Mouse (Mus musculus): ENCODE measurements around the gene Cyb561d2.
"Not testable (repeated sequence)": the region's sequence is repeated elsewhere in the genome, so short reads cannot be mapped to it uniquely, and the experiment has no call there.

Cyb561d2 gene

GRCm38 (mm10) chr9:107541474-107542351 lies at the start of gene Cyb561d2, which contains the start of gene Nprl2:
Cyb561d2 (minus strand) TSS chr9:107542193.
Nprl2 (plus strand) TSS chr9:107542226.
- DNase-seq (ENCODE audit: low read depth, low spot score) = peak; percentile 87

GRCm38 (mm10) chr9:107590773-107591060 lies 48.7 kb upstream of the Cyb561d2 start:
- no peak for DNase-seq (ENCODE audit: low read depth, low spot score)

GRCm38 (mm10) chr9:107590058-107590772 lies 48.2 kb upstream of the Cyb561d2 start:
- no peak for DNase-seq (ENCODE audit: low read depth, low spot score)

- DNase-seq (ENCODE audit: low read depth, low spot score) = no peak
Observed at GRCm38 (mm10) chr9:107587833-107588639, 46.0 kb upstream of the Cyb561d2 start.

DNA sequence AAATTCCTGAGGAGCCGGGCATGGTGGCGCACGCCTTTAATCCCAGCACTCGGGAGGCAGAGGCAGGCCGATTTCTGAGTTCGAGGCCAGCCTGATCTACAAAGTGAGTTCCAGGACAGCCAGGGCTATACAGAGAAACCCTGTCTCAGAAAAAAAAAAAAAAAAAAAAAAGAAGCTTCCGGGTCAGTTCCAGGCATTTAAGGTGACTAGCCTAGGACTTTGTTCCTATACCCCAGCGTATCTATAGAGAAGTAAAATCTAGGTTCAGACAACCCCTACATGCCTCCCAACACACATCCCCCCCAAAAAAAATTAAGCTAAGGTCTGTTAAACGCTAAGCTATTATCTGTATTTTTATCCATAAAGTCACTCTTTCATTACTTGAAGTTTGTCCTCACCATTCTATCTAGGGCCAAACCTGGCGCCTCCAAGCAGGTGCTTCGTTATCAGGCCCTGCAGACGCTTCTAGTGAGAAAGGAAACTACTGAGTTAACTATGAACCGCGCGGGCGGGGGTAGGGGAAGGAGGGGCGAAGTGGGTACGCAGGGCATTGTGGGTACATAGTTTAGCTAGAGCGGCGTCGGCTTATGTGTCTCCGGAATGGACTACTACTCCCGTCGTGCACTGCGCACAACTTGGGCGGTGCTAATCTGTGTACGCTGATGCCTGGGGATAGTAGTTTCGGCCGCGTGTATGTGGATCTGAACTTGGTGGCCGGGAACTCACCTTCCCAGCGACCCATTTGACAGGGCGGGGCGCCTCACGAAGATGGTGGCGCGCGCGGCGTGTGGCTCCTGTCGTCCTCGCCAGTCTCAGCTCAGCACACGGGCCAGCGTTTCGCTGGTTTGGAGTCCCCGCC lies 45.2 kb upstream of the Cyb561d2 start, which contains the start of gene Ifrd2:
Ifrd2 (plus strand) TSS at position 669 of the 859 bp plus-strand sequence.
- DNase-seq (ENCODE audit: low read depth, low spot score) = peak; percentile 98

- DNase-seq (ENCODE audit: low read depth, low spot score) = no peak
Observed at GRCm38 (mm10) chr9:107586504-107586903, 44.5 kb upstream of the Cyb561d2 start.

DNA sequence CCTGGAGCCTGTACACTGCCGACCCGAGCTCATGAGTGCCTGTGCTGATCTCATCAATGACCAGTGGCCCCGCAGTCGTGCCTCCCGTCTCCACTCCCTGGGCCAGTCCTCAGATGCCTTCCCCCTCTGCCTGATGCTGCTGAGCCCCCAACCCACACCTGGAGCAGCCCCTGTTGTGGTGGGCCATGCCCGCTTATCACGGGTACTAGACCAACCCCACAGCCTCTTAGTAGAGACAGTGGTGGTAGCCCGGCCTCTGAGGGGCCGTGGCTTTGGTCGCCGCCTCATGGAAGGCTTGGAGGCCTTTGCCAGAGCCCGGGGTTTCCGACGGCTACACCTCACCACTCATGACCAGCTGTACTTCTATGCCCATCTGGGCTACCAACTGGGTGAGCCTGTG lies 41.2 kb upstream of the Cyb561d2 start:
- DNase-seq (ENCODE audit: low read depth, low spot score) = no peak

- no peak for DNase-seq (ENCODE audit: low read depth, low spot score)
Observed at GRCm38 (mm10) chr9:107582509-107583062, 40.6 kb upstream of the Cyb561d2 start.

DNA sequence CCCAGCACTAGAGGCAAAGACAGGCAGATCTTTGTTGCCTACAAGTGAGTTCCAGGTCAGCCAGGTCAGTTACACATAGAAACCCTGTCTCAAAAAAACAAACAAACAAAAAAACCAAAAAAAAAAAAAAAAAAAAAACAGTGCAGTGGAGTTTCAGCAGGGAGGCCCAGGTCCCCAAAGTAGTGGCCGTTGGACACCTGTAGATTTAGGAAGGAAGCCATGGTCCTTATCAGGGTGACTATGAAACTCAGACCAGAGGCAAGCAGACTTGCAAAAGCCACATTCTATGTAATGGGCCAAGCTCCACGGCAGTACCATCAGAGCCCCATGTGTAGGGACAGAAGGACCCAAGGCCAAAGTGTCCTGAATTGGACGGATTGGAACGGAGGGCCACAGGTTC lies 39.6 kb upstream of the Cyb561d2 start:
- DNase-seq (ENCODE audit: low read depth, low spot score) = no peak

DNA sequence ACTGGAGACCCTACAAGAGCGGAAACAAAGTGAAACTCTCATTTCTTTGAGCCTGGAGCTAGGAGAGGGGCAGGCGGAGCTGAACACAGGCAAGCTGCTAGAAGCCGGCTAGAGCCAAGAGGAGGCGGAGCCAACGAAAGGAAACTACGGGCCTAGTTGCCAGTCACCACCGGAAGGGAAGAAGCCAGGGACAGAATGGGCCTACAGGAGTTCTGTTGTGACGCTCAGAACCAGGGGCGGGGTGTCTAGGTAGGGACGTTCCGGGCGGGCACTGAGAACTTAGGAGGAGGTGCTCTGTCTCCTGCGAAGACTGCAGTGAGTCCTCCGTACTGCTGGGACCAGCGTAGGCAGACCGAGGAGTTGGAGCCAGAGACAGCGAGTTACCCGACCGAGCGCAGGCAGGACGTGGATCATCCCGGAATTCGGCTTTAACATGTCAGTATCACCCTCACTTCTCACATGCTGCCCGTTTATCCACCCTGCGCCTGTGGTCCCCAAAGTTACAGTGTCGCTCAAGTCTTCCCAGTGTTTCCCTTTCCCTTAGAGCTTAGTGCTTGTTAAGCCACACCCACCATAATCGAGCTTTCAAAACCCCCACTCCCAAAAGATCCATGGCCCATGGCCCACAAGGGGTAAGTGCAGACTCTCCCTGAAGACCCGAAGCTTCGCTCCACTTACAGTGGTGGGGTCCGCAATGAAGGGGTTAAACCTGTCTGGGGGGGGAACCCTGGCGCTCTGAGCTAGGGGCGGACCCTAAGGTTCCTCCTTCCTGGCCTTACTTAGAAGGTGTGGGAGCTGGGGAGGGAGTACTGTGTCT lies 38.7 kb upstream of the Cyb561d2 start, which contains the start of gene Hyal3:
Hyal3 (plus strand) TSS at position 318 of the 817 bp plus-strand sequence.
- DNase-seq (ENCODE audit: low read depth, low spot score) = no peak

- DNase-seq (ENCODE audit: low read depth, low spot score) = no peak
Observed at GRCm38 (mm10) chr9:107579023-107579900, 37.3 kb upstream of the Cyb561d2 start.

DNA sequence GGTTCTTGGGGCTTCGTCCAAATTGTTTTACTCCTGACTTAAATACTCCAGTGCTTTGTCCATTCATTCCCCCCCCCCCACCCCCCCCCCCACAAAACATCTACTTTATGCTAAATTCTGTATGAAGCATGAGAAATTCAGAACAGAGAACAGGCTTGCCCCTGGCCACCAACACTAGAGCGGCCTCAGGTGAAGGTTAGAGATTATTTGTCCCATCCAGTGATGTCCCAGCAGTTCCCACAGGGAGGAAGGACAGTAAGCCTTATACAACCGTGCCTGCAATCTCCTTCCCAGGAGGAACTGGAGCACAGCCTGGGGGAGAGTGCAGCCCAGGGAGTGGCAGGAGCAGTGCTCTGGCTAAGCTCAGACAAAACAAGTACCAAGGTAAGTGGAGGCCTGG lies 36.6 kb upstream of the Cyb561d2 start, which contains the start of gene Naa80:
Naa80 (plus strand) TSS at position 301 of the 400 bp plus-strand sequence.
- DNase-seq (ENCODE audit: low read depth, low spot score) = no peak

GRCm38 (mm10) chr9:107577871-107578270 lies 35.9 kb upstream of the Cyb561d2 start:
- DNase-seq (ENCODE audit: low read depth, low spot score) = no peak

- DNase-seq (ENCODE audit: low read depth, low spot score) = no peak
Observed at GRCm38 (mm10) chr9:107576357-107577107, 34.5 kb upstream of the Cyb561d2 start, which contains the start of gene Hyal1. Hyal1 (plus strand) TSS chr9:107576927.

DNA sequence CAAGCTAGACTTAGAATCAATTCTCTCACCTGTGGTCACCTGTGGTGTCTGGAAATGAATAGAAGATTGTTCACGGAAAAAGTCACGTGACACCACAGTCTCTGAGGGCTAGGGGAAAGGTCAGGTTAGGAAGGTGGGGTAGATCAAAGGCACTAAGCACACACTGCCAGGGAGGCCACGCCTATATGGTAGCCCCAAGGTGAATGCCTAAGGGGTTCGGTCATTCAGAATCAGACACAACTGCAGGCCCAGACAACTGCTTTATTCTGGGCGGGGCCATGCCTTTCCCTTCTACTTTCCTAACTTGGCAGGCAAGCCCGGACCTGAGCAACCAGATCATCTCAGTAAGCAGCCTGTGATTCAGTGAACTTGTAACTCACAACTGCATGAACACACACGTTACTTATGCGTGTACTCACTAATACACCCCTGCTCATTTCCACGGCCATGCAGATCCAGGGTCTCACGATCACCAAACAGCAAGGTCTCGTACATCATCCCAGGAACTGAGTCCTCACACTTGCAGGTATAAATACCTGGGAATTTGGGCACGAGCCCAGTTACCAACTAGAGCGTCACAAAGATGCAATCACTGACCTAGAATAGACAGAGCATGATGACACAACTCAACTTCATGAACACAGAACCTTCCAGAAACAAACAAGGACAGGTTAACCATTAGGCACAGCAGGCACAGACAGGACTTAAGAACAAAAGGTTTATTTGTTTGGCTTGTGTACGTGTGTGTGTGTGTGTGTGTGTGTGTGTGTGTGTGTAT lies 33.8 kb upstream of the Cyb561d2 start:
- DNase-seq (ENCODE audit: low read depth, low spot score) = no peak

GRCm38 (mm10) chr9:107573774-107574173 lies 31.8 kb upstream of the Cyb561d2 start:
- DNase-seq (ENCODE audit: low read depth, low spot score) = not testable (repeated sequence)

DNA sequence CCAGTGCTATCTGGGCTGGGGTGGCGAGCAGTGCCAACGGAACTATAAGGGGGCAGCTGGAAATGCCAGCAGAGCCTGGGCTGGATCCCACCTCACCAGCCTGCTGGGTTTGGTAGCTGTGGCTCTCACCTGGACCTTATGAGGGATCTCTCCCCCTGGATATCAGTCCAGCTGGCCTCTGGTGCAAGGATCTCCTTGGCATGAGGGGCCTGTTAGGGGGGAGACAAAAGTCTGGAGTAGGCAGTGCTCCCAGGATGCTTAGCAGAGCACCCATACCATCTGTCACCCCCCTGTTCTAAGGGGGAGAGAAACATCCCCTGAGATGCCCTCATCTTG lies 30.3 kb upstream of the Cyb561d2 start:
- no peak for DNase-seq (ENCODE audit: low read depth, low spot score)
